Mouse (Mus musculus) kidney, adult 2 months (tissue): ENCODE data around the gene Commd4.

Experiments used
- CTCF ChIP-seq: fragments of 200-500 bp; conservative IDR thresholded peaks from 2 replicates; pipeline ENCODE4 v1.5.1; 2011; ENCODE audit warnings: low read depth, mild to moderate bottlenecking, control low read depth, low read length, moderate library complexity, mixed read lengths; ENCODE audit not compliant: insufficient read depth, insufficient read length
- POLR2A ChIP-seq: fragments of 200-500 bp; IDR thresholded peaks from one replicate; pipeline ENCODE4 v1.6.1; 2011; ENCODE audit warnings: low read depth, low read length, control low read depth

- TF ChIP-seq POLR2A (no peak), CTCF (no peak)
Measured at GRCm38 (mm10) chr9:57152331-57152730, 5.8 kb downstream of the Commd4 start.
